Comparison of ENCODE assay signal across 8 mouse cellular contexts in genomic region chrX:69360238-69361054, GRCm38 (mm10). TPM values are rescaled to one million over a fixed set of nuclear protein-coding genes. Genes with fewer than 3 reads are reported as not detected.
A peak's percentile ranks its signal among the peaks of the same experiment; 100 is the strongest.
DNase-seq lines count a peak whose midpoint lies in the region; ATAC-seq and TF ChIP-seq lines count a peak whose summit lies in the region.

Gene Aff2 (plus strand): TSS chrX:69360294.

- no peak for TF ChIP-seq EP300 in ES-Bruce4 (IDR thresholded peaks at IDR 0.05; ENCODE audit: insufficient read depth, low read depth, low read length)

- peak within 1 kb of the TSS; percentile 70 for H3K9ac ChIP-seq in ES-Bruce4 (ENCODE audit: low read depth, poor library complexity, severe bottlenecking)
- H3K9ac ChIP-seq in forebrain, embryonic 13.5 days, result peak within 1 kb of the TSS; percentile 78

- H3K27me3 ChIP-seq in ES-Bruce4 (ENCODE audit: control insufficient read depth, insufficient read depth, low read length, poor library complexity, severe bottlenecking), result peaks cover 2% of the 10 kb centered on the region; the same call in 1 of the 2 replicates
- no peaks in the 10 kb centered on the region for H3K27me3 ChIP-seq in forebrain, embryonic 13.5 days

- no peaks in the 10 kb centered on the region for H3K36me3 ChIP-seq in ES-Bruce4 (ENCODE audit: control insufficient read depth, insufficient read depth, low read length, poor library complexity, severe bottlenecking)
- H3K36me3 ChIP-seq in forebrain, embryonic 13.5 days (ENCODE audit: poor library complexity, severe bottlenecking), result no peaks in the 10 kb centered on the region

- WGBS in forebrain, embryonic 13.5 days, result 14% methylated on average over 45 of the region's 79 CpGs

- ATAC-seq in forebrain, embryonic 13.5 days, result peak; percentile 95
- ATAC-seq in hematopoietic stem cell, adult 5-6 weeks (replicated peaks in 1 of 2; ENCODE audit: insufficient read depth in 1 of 2, low FRiP score in 2 of 2, low TSS enrichment in 1 of 2, low read depth in 1 of 2, poor library complexity in 2 of 2, severe bottlenecking in 2 of 2), result peak; percentile 34 to 57; a peak in 2 of 4 replicates

- no peaks in the 10 kb centered on the region for H3K4me1 ChIP-seq in ES-Bruce4 (ENCODE audit: control insufficient read depth, insufficient read depth, low read length)
- peaks cover 12% of the 10 kb centered on the region for H3K4me1 ChIP-seq in forebrain, embryonic 13.5 days

- peak; percentile 78 for DNase-seq in brain, embryonic 14.5 days (ENCODE audit: low read depth)
- DNase-seq in layer of hippocampus, postnatal 14 days (ENCODE audit: low spot score in 2 of 2), result peak; percentile 8 to 32
- DNase-seq in lung, postnatal 10 days, result peak; percentile 24
- peak; percentile 68 to 73 for DNase-seq in right cerebral cortex, postnatal 10 days (ENCODE audit: low spot score in 2 of 2)
- no peak for DNase-seq in thymus, postnatal 36 days

- TF ChIP-seq CTCF in ES-Bruce4 (IDR thresholded peaks at IDR 0.05; ENCODE audit: low read depth, low read length), result no peak
- TF ChIP-seq CTCF in brain, embryonic 14.5 days (IDR thresholded peaks at IDR 0.05; ENCODE audit: borderline replicate concordance, extremely low read depth, insufficient read depth, insufficient read length), result no peak

- H3K9me3 ChIP-seq in ES-Bruce4 (replicated peaks; ENCODE audit: control insufficient read depth, insufficient read depth, low read length, poor library complexity, severe bottlenecking), result no peaks in the 10 kb centered on the region
- H3K9me3 ChIP-seq in forebrain, embryonic 13.5 days (replicated peaks), result no peaks in the 10 kb centered on the region

- H3K27ac ChIP-seq in ES-Bruce4 (ENCODE audit: insufficient read depth, low read length), result no peak within 1 kb of the TSS
- peak within 1 kb of the TSS; percentile 76 for H3K27ac ChIP-seq in forebrain, embryonic 13.5 days

- TF ChIP-seq POLR2A in ES-Bruce4 (IDR thresholded peaks at IDR 0.05; ENCODE audit: insufficient read depth, low read length), result no peak
- TF ChIP-seq POLR2A in brain, embryonic 14.5 days (IDR thresholded peaks at IDR 0.05; ENCODE audit: borderline replicate concordance, extremely low read depth, insufficient read depth, insufficient read length, poor library complexity, severe bottlenecking), result no peak

- H3K4me3 ChIP-seq in ES-Bruce4 (ENCODE audit: low read depth, low read length), result peak within 1 kb of the TSS; percentile 56
- peak within 1 kb of the TSS; percentile 60 for H3K4me3 ChIP-seq in forebrain, embryonic 13.5 days

- H3K4me2 ChIP-seq in forebrain, embryonic 13.5 days, result peak within 1 kb of the TSS; percentile 68

RNA-seq across cellular contexts. Expression of gene Aff2, which starts in this region (rescaled TPM):
- polyA plus RNA-seq in ES-Bruce4 (2011; ENCODE audit: insufficient read depth, insufficient read length, low read depth, missing spikeins), result 0.75 and 1.1 TPM in 2 replicates
- 7.6 and 16.3 TPM in 2 replicates for polyA plus RNA-seq in brain, embryonic 14.5 days (2012; rRNA removed)
- polyA plus RNA-seq in forebrain, embryonic 13.5 days (2015; fragmentation: Nextera tagmentation; extraction: Ambion mirVana), result 12.3 and 13.6 TPM in 2 replicates
- 0.20 and 0.94 TPM in 2 replicates for total RNA-seq in hematopoietic stem cell, adult 5-6 weeks (2017)
- 10 to 100 TPM; 18.0 to 22.9 TPM for total RNA-seq in layer of hippocampus, postnatal 14 days (2021)

Comparison
In these comparisons a context has a peak if more than half of its experiments do, and no peak if none do; other contexts are left out.
1. Peak in ATAC-seq in hematopoietic stem cell, adult 5-6 weeks; RNA of the gene not detected or under 1 TPM.
2. DNase-seq: peak in brain, embryonic 14.5 days (single experiment), layer of hippocampus, postnatal 14 days (2 of 2), lung, postnatal 10 days (single experiment) and right cerebral cortex, postnatal 10 days (2 of 2); none in thymus, postnatal 36 days (0 of 2).